Mouse (Mus musculus) CH12.LX (cell line): ENCODE measurements around the gene Gm45753.

Experiments
- CHD2 ChIP-seq: IDR thresholded peaks from 2 replicates; pipeline ENCODE4 v1.6.1; 2011; ENCODE audit warnings: low read length, improper control_type of control experiment
- CTCF ChIP-seq, 2 experiments: IDR thresholded peaks in 1 of 2; conservative IDR thresholded peaks in 1 of 2; 2 replicates each; pipeline ENCODE4 v1.5.1; 2011 to 2012; ENCODE audit warnings: low read depth in 2 of 2, low read length in 2 of 2, improper control_type of control experiment in 1 of 2, inconsistent platforms in 1 of 2, mild to moderate bottlenecking in 1 of 2, moderate library complexity in 1 of 2
- E2F4 ChIP-seq: IDR thresholded peaks from 2 replicates; pipeline ENCODE4 v1.6.1; 2011; ENCODE audit warnings: low read depth, low read length, improper control_type of control experiment; ENCODE audit not compliant: insufficient replicate concordance
- ELF1 ChIP-seq: IDR thresholded peaks from 2 replicates; pipeline ENCODE4 v1.6.1; 2014; ENCODE audit warnings: low read depth, mild to moderate bottlenecking, inconsistent platforms, low read length, improper control_type of control experiment
- GABPA ChIP-seq: IDR thresholded peaks from 2 replicates; pipeline ENCODE4 v1.6.1; 2012; ENCODE audit warnings: low read depth, low read length, improper control_type of control experiment, inconsistent platforms; ENCODE audit not compliant: insufficient replicate concordance
- HCFC1 ChIP-seq: IDR thresholded peaks from 2 replicates; pipeline ENCODE4 v1.6.1; 2012; ENCODE audit warnings: low read depth, mild to moderate bottlenecking, inconsistent platforms, low read length, improper control_type of control experiment
- IRF4 ChIP-seq: IDR thresholded peaks from 2 replicates; pipeline ENCODE4 v1.6.1; 2014; ENCODE audit warnings: low read depth, mild to moderate bottlenecking, inconsistent platforms, low read length, improper control_type of control experiment
- MAX ChIP-seq: IDR thresholded peaks from 2 replicates; pipeline ENCODE4 v1.6.1; 2011; ENCODE audit warnings: low read length, improper control_type of control experiment
- MAZ ChIP-seq: IDR thresholded peaks from 2 replicates; pipeline ENCODE4 v1.6.1; 2012; ENCODE audit warnings: low read depth, mild to moderate bottlenecking, inconsistent platforms, low read length, improper control_type of control experiment, moderate library complexity
- TCF12 ChIP-seq: IDR thresholded peaks from 2 replicates; pipeline ENCODE4 v1.6.1; 2014; ENCODE audit warnings: low read depth, mild to moderate bottlenecking, inconsistent platforms, low read length, improper control_type of control experiment

DNA sequence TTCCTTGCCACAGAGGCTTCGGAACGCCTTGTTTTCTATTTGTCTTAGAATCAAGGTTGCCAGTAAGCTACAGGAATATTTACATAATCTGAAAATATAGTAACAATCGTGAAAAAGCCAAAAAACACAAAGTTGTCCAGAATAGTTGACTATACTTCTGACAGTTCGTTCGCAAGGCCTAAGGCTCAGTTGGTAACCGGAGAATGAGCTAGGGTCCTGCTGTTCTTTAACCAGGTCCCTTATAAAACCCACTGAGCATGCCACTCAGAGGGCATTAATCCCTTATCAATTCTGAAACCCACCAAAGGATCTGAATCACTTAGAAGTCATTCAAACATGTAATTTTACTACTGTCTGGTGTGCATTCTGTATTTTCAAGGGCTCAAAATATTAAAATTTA, 47.5 kb upstream of the Gm45753 start:
- TF ChIP-seq GABPA, result no peak
- no peak for TF ChIP-seq MAX
- TF ChIP-seq CTCF (conservative IDR thresholded peaks at IDR 0.05 in 1 of 2, IDR thresholded peaks at IDR 0.05 in 1 of 2; ENCODE audit: low read depth in 2 of 2, low read length in 2 of 2), result no peak
- no peak for TF ChIP-seq IRF4
- TF ChIP-seq ELF1, result no peak
- no peak for TF ChIP-seq E2F4
- no peak for TF ChIP-seq CHD2
- TF ChIP-seq HCFC1, result no peak
- no peak for TF ChIP-seq TCF12
- TF ChIP-seq MAZ, result no peak
